Mouse (Mus musculus) hindbrain, embryonic 14.5 days (tissue): ENCODE data around the gene Zfp507. TPM values are rescaled to one million over a fixed set of nuclear protein-coding genes. Genes with fewer than 3 reads are reported as not detected.
A peak's percentile ranks its signal among the peaks of the same experiment; 100 is the strongest.

Experiments used
- ATAC-seq: fragments of 200-750 bp; cut with Nextera tagmentation; 2 replicates; pipeline ENCODE4 v1.8.0; 2017; ENCODE audit warnings: moderate number of reproducible peaks, mild to moderate bottlenecking, moderate TSS enrichment, moderate library complexity; ENCODE audit not compliant: low FRiP score
- DNase-seq: peaks from one replicate; pipeline ENCODE4 v3.0.0-alpha.2; 2015; ENCODE audit warnings: low spot score
- H3K27ac ChIP-seq: fragments of 300-500 bp; sonication (generic); 2 replicates; pipeline ENCODE4 v1.5.1; 2014; ENCODE audit warnings: mild to moderate bottlenecking, moderate library complexity
- H3K27me3 ChIP-seq: fragments of 300-500 bp; sonication (generic); 2 replicates; pipeline ENCODE4 v1.6.1; 2014; ENCODE audit warnings: mild to moderate bottlenecking, low read length, mixed read lengths; ENCODE audit not compliant: control insufficient read depth, insufficient read depth
- H3K36me3 ChIP-seq: fragments of 300-500 bp; sonication (generic); replicated peaks from 2 replicates; pipeline ENCODE4 v1.6.1; 2014; ENCODE audit not compliant: control insufficient read depth, insufficient read depth
- H3K4me1 ChIP-seq: fragments of 300-500 bp; sonication (generic); replicated peaks from 2 replicates; pipeline ENCODE4 v1.6.1; 2014; ENCODE audit warnings: antibody characterized with exemption, low read length, mixed read lengths; ENCODE audit not compliant: control insufficient read depth, insufficient read depth
- H3K4me2 ChIP-seq: fragments of 300-500 bp; sonication (generic); replicated peaks from 2 replicates; pipeline ENCODE4 v1.6.1; 2014; ENCODE audit warnings: mild to moderate bottlenecking, moderate library complexity
- H3K4me3 ChIP-seq: fragments of 300-500 bp; sonication (generic); replicated peaks from 2 replicates; pipeline ENCODE4 v1.5.1; 2014; ENCODE audit warnings: mild to moderate bottlenecking, low read length
- H3K9ac ChIP-seq: fragments of 300-500 bp; sonication (generic); 2 replicates; pipeline ENCODE4 v1.6.1; 2014
- H3K9me3 ChIP-seq: fragments of 300-500 bp; sonication (generic); 2 replicates; pipeline ENCODE4 v1.6.1; 2016; ENCODE audit warnings: low read length; ENCODE audit not compliant: control insufficient read depth
- WGBS: fragments of 180-500 bp; shearing (Covaris S2); extraction: QIAGEN DNeasy Blood & Tissue Kit; methylation state at CpG from one replicate; pipeline ENCODE4 v1.1.7; 2014; 5-methylcytosine and 5-hydroxymethylcytosine counted together
- polyA plus RNA-seq: library from polyadenylated mRNA; unstranded; fragments of >200 nt; fragmentation: Nextera tagmentation; extraction: Ambion mirVana; gene quantifications from 2 replicates; pipeline ENCODE4 v1.2.1, GENCODE M21; 2014

The Zfp507 gene
- polyA plus RNA-seq, 1 experiment from 2014 or later = 16.0 TPM

- 18% methylated on average over 2 of the region's 2 CpGs for WGBS
Observed at GRCm38 (mm10) chr7:35759602-35760001, 43.2 kb downstream of the Zfp507 start.

GRCm38 (mm10) chr7:35756510-35757440 lies 46.0 kb downstream of the Zfp507 start:
- no peak for ATAC-seq
- H3K4me2 ChIP-seq = no peak overlapping the region

More at GRCm38 (mm10) chr7:35759602-35760001, 43.2 kb downstream of the Zfp507 start:
- DNase-seq = no peak
- H3K27me3 ChIP-seq = no peaks in the 10 kb centered on the region
- H3K36me3 ChIP-seq = no peaks in the 10 kb centered on the region
- H3K9ac ChIP-seq = no peak overlapping the region
- H3K4me1 ChIP-seq = no peaks in the 10 kb centered on the region
- no peak overlapping the region for H3K4me3 ChIP-seq
- no peak overlapping the region for H3K4me2 ChIP-seq
- no peak overlapping the region for H3K27ac ChIP-seq
- H3K9me3 ChIP-seq = no peaks in the 10 kb centered on the region
- no peak for ATAC-seq

GRCm38 (mm10) chr7:35754886-35755168 lies 48.0 kb downstream of the Zfp507 start:
- H3K4me3 ChIP-seq = peak overlapping the region; percentile 93
- peak overlapping the region; percentile 96 for H3K4me2 ChIP-seq
- H3K9ac ChIP-seq = peak overlapping the region; percentile 87
- 71% methylated on average over 4 of the region's 4 CpGs for WGBS
- DNase-seq (no peak), ATAC-seq (no peak)
- H3K4me1 ChIP-seq = peaks cover 10% of the 10 kb centered on the region
- no peaks in the 10 kb centered on the region for H3K27me3 ChIP-seq
- H3K36me3 ChIP-seq = peaks cover 18% of the 10 kb centered on the region
- peak overlapping the region; percentile 63; the same call in 1 of the 2 replicates for H3K27ac ChIP-seq
- H3K9me3 ChIP-seq = no peaks in the 10 kb centered on the region

More at GRCm38 (mm10) chr7:35756510-35757440, 46.0 kb downstream of the Zfp507 start:
- H3K27me3 ChIP-seq = no peaks in the 10 kb centered on the region
- H3K27ac ChIP-seq = no peak overlapping the region
- H3K36me3 ChIP-seq = no peaks in the 10 kb centered on the region
- 43% methylated on average over 14 of the region's 14 CpGs for WGBS
- no peak overlapping the region for H3K9ac ChIP-seq
- peaks cover 10% of the 10 kb centered on the region for H3K4me1 ChIP-seq
- DNase-seq = no peak
- H3K9me3 ChIP-seq = no peaks in the 10 kb centered on the region
- H3K4me3 ChIP-seq = no peak overlapping the region

- Histone ChIP-seq H3K4me3 (peak within 1 kb of the TSS; percentile 93), H3K4me2 (peak within 1 kb of the TSS; percentile 96), H3K27ac (peak within 1 kb of the TSS; percentile 63), H3K27me3 (no peaks in the 10 kb centered on the region), H3K9me3 (no peaks in the 10 kb centered on the region), H3K36me3 (peaks cover 24% of the 10 kb centered on the region), H3K4me1 (peaks cover 10% of the 10 kb centered on the region), H3K9ac (peak within 1 kb of the TSS; percentile 87)
- DNase-seq (peak; percentile 89), ATAC-seq (peak; percentile 99)
- WGBS = under 1% methylated on average over 60 of the region's 70 CpGs
Observed at GRCm38 (mm10) chr7:35754033-35754885, 48.5 kb downstream of the Zfp507 start, which contains the start of gene Dpy19l3. Gene Dpy19l3 (minus strand): TSS chr7:35754454.

DNA sequence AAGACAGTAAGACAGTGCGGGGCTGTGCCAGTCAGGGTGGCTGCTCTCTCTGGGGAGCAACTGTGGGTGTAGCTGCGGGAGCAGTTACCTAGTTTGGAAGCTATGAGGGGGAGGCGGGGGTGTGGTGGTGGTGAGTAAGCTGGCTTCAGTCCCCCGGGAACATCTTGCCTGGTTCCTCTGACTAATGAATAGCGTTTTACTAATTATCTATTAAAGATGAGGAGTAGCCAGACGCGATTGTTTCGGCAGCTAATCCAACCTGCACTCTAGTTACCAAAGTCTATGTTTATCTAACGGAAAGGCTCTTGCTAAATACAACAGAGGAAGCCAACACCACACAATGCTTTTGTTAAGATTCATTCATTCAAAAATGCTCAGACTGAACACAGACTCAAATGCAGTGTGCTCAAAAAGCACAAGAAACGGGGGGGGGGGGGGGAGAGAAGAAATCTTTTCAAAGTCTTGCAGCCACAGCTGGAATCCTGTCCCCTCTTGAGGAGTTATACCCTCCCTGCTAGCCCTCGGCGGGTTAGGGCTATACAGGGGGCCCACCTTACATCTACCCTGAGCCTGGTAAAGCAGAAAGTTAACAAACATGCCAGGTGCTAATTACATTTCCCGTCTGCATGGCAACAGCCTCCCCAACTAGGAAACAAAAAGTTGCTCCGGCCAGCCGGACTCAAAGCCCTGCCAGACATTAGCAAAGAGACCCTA lies 49.3 kb downstream of the Zfp507 start:
- Histone ChIP-seq H3K27me3 (no peaks in the 10 kb centered on the region), H3K36me3 (peaks cover 32% of the 10 kb centered on the region), H3K4me1 (peaks cover 10% of the 10 kb centered on the region), H3K4me3 (peak overlapping the region; percentile 93), H3K4me2 (peak overlapping the region; percentile 96), H3K9ac (peak overlapping the region; percentile 87), H3K27ac (no peak overlapping the region), H3K9me3 (no peaks in the 10 kb centered on the region)
- ATAC-seq (no peak), DNase-seq (no peak)
- WGBS = 3% methylated on average over 15 of the region's 15 CpGs

GRCm38 (mm10) chr7:35750873-35751272 lies 51.9 kb downstream of the Zfp507 start:
- DNase-seq = no peak
- Histone ChIP-seq H3K9ac (no peak overlapping the region), H3K27ac (no peak overlapping the region), H3K4me1 (peaks cover 10% of the 10 kb centered on the region), H3K36me3 (peaks cover 51% of the 10 kb centered on the region), H3K4me2 (no peak overlapping the region), H3K4me3 (no peak overlapping the region), H3K9me3 (no peaks in the 10 kb centered on the region), H3K27me3 (no peaks in the 10 kb centered on the region)
- no peak for ATAC-seq
- WGBS = 96% methylated on average over 9 of the region's 9 CpGs

- ATAC-seq (no peak), DNase-seq (no peak)
- no peak overlapping the region for H3K4me3 ChIP-seq
- H3K27me3 ChIP-seq = no peaks in the 10 kb centered on the region
- no peak overlapping the region for H3K27ac ChIP-seq
- WGBS = 59% methylated on average over 14 of the region's 14 CpGs
- no peaks in the 10 kb centered on the region for H3K4me1 ChIP-seq
- no peak overlapping the region for H3K4me2 ChIP-seq
- no peak overlapping the region for H3K9ac ChIP-seq
- H3K9me3 ChIP-seq = no peaks in the 10 kb centered on the region
- peaks cover 75% of the 10 kb centered on the region for H3K36me3 ChIP-seq
Observed at GRCm38 (mm10) chr7:35747397-35747964, 55.3 kb downstream of the Zfp507 start.

- 88% methylated on average over 12 of the region's 12 CpGs for WGBS
- ATAC-seq (no peak), DNase-seq (no peak)
- Histone ChIP-seq H3K27me3 (no peaks in the 10 kb centered on the region), H3K9me3 (no peaks in the 10 kb centered on the region), H3K27ac (no peak overlapping the region), H3K4me1 (no peaks in the 10 kb centered on the region), H3K9ac (no peak overlapping the region), H3K4me3 (no peak overlapping the region), H3K36me3 (peaks cover 78% of the 10 kb centered on the region), H3K4me2 (no peak overlapping the region)
Observed at GRCm38 (mm10) chr7:35746686-35747396, 56.0 kb downstream of the Zfp507 start.
